Mouse (Mus musculus): ENCODE results near the gene Ift122.

GRCm38 (mm10) chr6:115955169-115955568 lies 101.9 kb downstream of the Ift122 start:
- no peak for TF ChIP-seq CTCF (IDR thresholded peaks at IDR 0.05; ENCODE audit: control insufficient read depth, insufficient read depth, low read length)
- TF ChIP-seq POLR2A (IDR thresholded peaks at IDR 0.05; ENCODE audit: borderline replicate concordance, control insufficient read depth, low read depth, low read length) = no peak
